Mouse (Mus musculus): ENCODE measurements around the gene Arhgef28. TPM values are rescaled to one million over a fixed set of nuclear protein-coding genes. Genes with fewer than 3 reads are reported as not detected.

Gene Arhgef28
- polyA plus RNA-seq, 1 experiment: 0.42 TPM

GRCm38 (mm10) chr13:97941099-97941498, 265.1 kb downstream of the Arhgef28 start:
- Histone ChIP-seq H3K27me3 (ENCODE audit: control insufficient read depth, insufficient read depth, low read length) (no peaks in the 10 kb centered on the region), H3K36me3 (ENCODE audit: control insufficient read depth, insufficient read depth, low read length) (no peaks in the 10 kb centered on the region), H3K4me3 (ENCODE audit: extremely low read depth, insufficient read depth, insufficient read length) (no peak overlapping the region), H3K4me1 (ENCODE audit: control insufficient read depth, insufficient read depth, insufficient read length) (peaks cover 6% of the 10 kb centered on the region; the same call in 1 of the 2 replicates), H3K27ac (ENCODE audit: insufficient read depth, low read length) (0 out of 2 replicates have a peak overlapping the region, but pooled peaks have one; percentile 26)
- DNase-seq (ENCODE audit: low read depth in 1 of 2, low spot score in 2 of 2): peak in 1 of 2 experiments; percentile 31
- TF ChIP-seq CTCF (IDR thresholded peaks at IDR 0.05; ENCODE audit: extremely low read depth, insufficient read depth, insufficient read length, insufficient replicate concordance): no peak
- TF ChIP-seq POLR2A (IDR thresholded peaks at IDR 0.05; ENCODE audit: low read depth, low read length): no peak
- WGBS: 7% methylated on average over 6 of the region's 6 CpGs

GRCm38 (mm10) chr13:97939433-97940160, 266.6 kb downstream of the Arhgef28 start:
- Histone ChIP-seq H3K27ac (ENCODE audit: insufficient read depth, low read length) (no peak overlapping the region), H3K36me3 (ENCODE audit: control insufficient read depth, insufficient read depth, low read length) (no peaks in the 10 kb centered on the region), H3K4me1 (ENCODE audit: control insufficient read depth, insufficient read depth, insufficient read length) (peaks cover 6% of the 10 kb centered on the region; the same call in 1 of the 2 replicates), H3K4me3 (ENCODE audit: extremely low read depth, insufficient read depth, insufficient read length) (no peak overlapping the region), H3K27me3 (ENCODE audit: control insufficient read depth, insufficient read depth, low read length) (no peaks in the 10 kb centered on the region)
- WGBS: 81% methylated on average over 15 of the region's 15 CpGs
- TF ChIP-seq POLR2A (IDR thresholded peaks at IDR 0.05; ENCODE audit: low read depth, low read length) (no peak), CTCF (IDR thresholded peaks at IDR 0.05; ENCODE audit: extremely low read depth, insufficient read depth, insufficient read length, insufficient replicate concordance) (no peak)
- DNase-seq (ENCODE audit: low read depth in 1 of 2, low spot score in 2 of 2): no peak

GRCm38 (mm10) chr13:97938596-97939297, 267.5 kb downstream of the Arhgef28 start:
- Histone ChIP-seq H3K27ac (ENCODE audit: insufficient read depth, low read length) (no peak overlapping the region), H3K27me3 (ENCODE audit: control insufficient read depth, insufficient read depth, low read length) (no peaks in the 10 kb centered on the region), H3K4me3 (ENCODE audit: extremely low read depth, insufficient read depth, insufficient read length) (no peak overlapping the region), H3K36me3 (ENCODE audit: control insufficient read depth, insufficient read depth, low read length) (no peaks in the 10 kb centered on the region), H3K4me1 (ENCODE audit: control insufficient read depth, insufficient read depth, insufficient read length) (peaks cover 6% of the 10 kb centered on the region; the same call in 1 of the 2 replicates)
- TF ChIP-seq POLR2A (IDR thresholded peaks at IDR 0.05; ENCODE audit: low read depth, low read length): no peak
- peak; percentile 84 for TF ChIP-seq CTCF (IDR thresholded peaks at IDR 0.05; ENCODE audit: extremely low read depth, insufficient read depth, insufficient read length, insufficient replicate concordance)
- WGBS: 28% methylated on average over 18 of the region's 18 CpGs
- DNase-seq (ENCODE audit: low read depth in 1 of 2, low spot score in 2 of 2): peak; percentile 67 to 88

- H3K27me3 ChIP-seq (ENCODE audit: control insufficient read depth, insufficient read depth, low read length): no peaks in the 10 kb centered on the region
- no peak overlapping the region for H3K27ac ChIP-seq (ENCODE audit: insufficient read depth, low read length)
- TF ChIP-seq CTCF (IDR thresholded peaks at IDR 0.05; ENCODE audit: extremely low read depth, insufficient read depth, insufficient read length, insufficient replicate concordance): peak; percentile 29; the same call in 1 of the 2 replicates
- TF ChIP-seq POLR2A (IDR thresholded peaks at IDR 0.05; ENCODE audit: low read depth, low read length): no peak
- DNase-seq (ENCODE audit: low read depth in 1 of 2, low spot score in 2 of 2): peak; percentile 14 to 43
- WGBS: 16% methylated on average over 7 of the region's 7 CpGs
- H3K36me3 ChIP-seq (ENCODE audit: control insufficient read depth, insufficient read depth, low read length): no peaks in the 10 kb centered on the region
- peaks cover 6% of the 10 kb centered on the region; the same call in 1 of the 2 replicates for H3K4me1 ChIP-seq (ENCODE audit: control insufficient read depth, insufficient read depth, insufficient read length)
- no peak overlapping the region for H3K4me3 ChIP-seq (ENCODE audit: extremely low read depth, insufficient read depth, insufficient read length)
Observed at GRCm38 (mm10) chr13:97937919-97938318, 268.3 kb downstream of the Arhgef28 start.

- WGBS: 19% methylated on average over 8 of the region's 8 CpGs
- no peak for TF ChIP-seq POLR2A (IDR thresholded peaks at IDR 0.05; ENCODE audit: low read depth, low read length)
- TF ChIP-seq CTCF (IDR thresholded peaks at IDR 0.05; ENCODE audit: extremely low read depth, insufficient read depth, insufficient read length, insufficient replicate concordance): no peak
- Histone ChIP-seq H3K4me1 (ENCODE audit: control insufficient read depth, insufficient read depth, insufficient read length) (no peaks in the 10 kb centered on the region), H3K27me3 (ENCODE audit: control insufficient read depth, insufficient read depth, low read length) (no peaks in the 10 kb centered on the region), H3K36me3 (ENCODE audit: control insufficient read depth, insufficient read depth, low read length) (no peaks in the 10 kb centered on the region), H3K27ac (ENCODE audit: insufficient read depth, low read length) (no peak overlapping the region), H3K4me3 (ENCODE audit: extremely low read depth, insufficient read depth, insufficient read length) (no peak overlapping the region)
- DNase-seq (ENCODE audit: low read depth in 1 of 2, low spot score in 2 of 2): no peak
Observed at GRCm38 (mm10) chr13:97928135-97928497, 278.1 kb downstream of the Arhgef28 start.

- Histone ChIP-seq H3K4me1 (ENCODE audit: control insufficient read depth, insufficient read depth, insufficient read length) (no peaks in the 10 kb centered on the region), H3K4me3 (ENCODE audit: extremely low read depth, insufficient read depth, insufficient read length) (no peak overlapping the region), H3K36me3 (ENCODE audit: control insufficient read depth, insufficient read depth, low read length) (no peaks in the 10 kb centered on the region), H3K27ac (ENCODE audit: insufficient read depth, low read length) (no peak overlapping the region), H3K27me3 (ENCODE audit: control insufficient read depth, insufficient read depth, low read length) (no peaks in the 10 kb centered on the region)
- no peak for DNase-seq (ENCODE audit: low read depth in 1 of 2, low spot score in 2 of 2)
- TF ChIP-seq POLR2A (IDR thresholded peaks at IDR 0.05; ENCODE audit: low read depth, low read length): no peak
- no peak for TF ChIP-seq CTCF (IDR thresholded peaks at IDR 0.05; ENCODE audit: extremely low read depth, insufficient read depth, insufficient read length, insufficient replicate concordance)
- 46% methylated on average over 14 of the region's 14 CpGs for WGBS
Observed at GRCm38 (mm10) chr13:97927376-97928134, 278.7 kb downstream of the Arhgef28 start.
